Mouse (Mus musculus) right cerebral cortex, adult 18-20 months (tissue): ENCODE data around the gene F2rl2.

Experiments used
- DNase-seq: peaks from one replicate; pipeline ENCODE4 v3.0.0; 2022; ENCODE audit warnings: mixed read lengths

Gene F2rl2

DNA sequence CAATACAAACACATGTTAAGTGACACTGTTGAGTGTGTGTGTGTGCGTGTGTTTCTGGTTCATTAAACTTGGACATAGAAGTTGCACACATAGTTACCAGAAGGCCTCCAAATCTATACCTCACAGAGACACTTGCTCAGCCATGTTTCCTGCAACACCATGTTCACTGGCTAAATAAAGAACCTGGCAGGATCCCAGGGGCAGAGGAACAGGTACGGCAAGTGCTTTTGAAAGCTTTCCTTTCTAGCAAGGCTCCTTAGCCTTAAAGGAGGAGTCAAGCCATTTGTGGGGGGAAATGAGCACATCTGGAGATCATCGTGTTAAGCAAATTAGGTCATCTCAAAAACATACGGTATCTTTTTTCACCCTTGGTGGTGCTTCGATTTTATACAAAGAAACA, 6.7 kb downstream of the F2rl2 start:
- DNase-seq, result no peak

DNA sequence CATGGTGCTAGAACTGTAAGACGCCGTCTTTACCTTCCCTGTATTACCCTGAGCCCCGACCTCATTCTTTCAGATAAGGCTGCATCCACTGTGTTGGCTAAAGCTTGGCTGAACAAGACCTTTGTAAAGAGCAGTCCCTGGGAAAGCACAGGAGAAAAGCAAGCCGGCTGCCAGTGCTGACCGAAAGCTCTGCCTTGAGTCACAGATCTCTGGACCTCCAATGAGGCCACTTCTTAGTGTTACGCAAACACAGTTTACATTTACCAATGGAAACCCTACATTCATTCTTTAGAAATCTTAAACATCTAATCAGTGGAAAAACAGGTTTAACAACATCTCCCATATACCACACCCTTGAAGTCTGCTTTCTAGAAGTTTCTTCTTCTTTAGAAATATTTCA, 8.9 kb downstream of the F2rl2 start:
- DNase-seq, result no peak

DNA sequence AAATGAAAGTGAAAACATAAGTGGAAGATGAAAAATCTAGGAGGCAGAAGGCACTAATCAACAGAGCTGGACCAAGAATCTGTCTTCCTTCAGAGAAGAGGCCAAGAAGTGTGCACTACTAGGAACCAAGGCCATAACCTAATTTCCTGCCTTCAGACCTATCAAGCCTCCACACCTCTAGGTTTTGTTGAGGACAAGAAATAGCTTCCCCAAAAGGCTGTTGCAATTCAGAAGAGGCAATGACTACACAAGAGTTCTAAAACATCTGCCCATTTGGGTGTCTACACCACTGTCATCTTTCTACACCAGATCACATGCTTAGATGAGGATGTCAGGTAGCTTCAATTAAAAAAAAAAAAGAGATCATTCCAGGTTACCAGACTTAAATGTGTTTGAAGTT, 15.4 kb downstream of the F2rl2 start:
- no peak for DNase-seq

DNA sequence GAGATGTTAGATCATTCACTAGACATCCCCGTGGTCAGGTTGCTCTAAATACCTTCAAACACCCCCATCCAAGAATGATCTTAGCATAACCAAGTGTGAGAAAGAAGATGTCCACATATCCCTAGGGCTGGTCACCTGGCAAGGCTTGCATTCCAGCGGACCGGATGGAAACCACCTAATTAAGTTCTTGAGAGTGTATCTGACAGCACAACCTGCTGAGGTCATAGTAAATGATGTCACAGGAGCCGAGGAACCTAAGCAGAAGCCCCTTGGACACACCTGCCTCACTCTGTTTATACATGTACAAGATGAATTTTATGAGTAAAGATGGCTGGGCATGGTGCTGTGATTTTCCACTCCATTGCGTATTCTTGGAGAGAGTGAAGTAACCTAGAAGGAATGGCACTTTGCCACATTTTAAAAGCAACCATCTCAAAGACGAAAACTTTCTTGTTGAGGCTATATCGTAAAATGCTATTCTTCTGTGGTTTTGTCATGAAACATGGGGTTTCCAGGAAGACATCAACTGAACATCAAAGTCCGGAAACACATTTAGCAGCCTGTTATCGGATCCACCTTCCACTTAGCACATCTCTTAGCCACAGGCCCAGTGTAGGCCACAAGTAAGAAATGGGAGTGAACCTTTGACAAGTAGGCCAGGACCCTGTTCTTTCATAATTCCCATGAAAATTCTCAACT, 16.1 kb downstream of the F2rl2 start:
- DNase-seq, result no peak

DNA sequence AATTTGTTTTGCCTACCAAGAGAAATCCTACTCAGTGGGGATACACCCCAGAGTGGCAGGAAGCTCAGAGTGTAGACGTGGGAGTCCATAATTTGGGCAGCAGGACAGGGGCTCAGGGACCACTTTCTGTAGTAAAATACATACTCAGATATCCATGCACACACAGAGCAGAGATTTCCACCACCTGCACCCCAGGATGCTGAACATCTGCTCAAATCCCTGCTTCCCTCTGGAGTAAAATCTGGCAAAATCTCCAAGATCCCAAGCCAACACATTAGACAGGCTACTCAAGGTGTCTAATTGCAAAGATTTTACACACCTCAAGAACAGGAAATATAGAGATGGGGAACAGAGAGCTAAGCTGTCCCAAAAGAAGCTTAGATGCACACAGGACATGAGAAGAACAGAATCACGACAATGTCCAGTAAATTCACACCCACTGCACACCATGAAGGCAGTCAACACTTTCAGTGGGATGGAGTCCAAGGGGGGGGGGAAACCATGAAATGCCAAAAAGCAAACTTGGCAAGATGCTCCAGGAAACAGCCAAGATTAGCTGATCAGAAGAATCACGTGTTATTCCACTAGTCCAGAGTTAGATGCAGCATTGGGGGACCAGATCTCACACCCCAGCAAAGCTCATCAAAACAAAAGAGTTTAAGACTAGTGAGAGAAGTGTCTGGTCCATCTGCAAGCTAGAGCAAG, 17.8 kb downstream of the F2rl2 start:
- DNase-seq, result no peak

DNA sequence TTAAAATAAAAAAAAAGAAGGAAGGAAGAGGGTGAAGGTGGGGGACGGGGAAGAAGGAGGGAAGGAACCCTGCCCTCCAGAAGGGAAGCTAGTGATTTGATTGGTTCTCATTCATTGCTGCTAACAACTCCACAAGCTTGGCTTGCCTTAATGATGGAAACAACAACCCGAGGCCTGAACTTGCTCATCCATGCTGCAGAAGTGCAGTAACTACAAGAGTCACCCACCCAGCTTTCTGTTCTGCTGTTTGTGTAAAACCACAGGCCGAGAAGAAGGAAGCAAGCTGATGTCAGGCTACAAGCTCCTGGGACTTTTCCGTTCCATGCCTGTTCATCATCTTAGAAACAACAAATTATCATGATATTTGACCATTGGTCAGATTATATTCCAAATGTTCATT, 18.7 kb downstream of the F2rl2 start:
- no peak for DNase-seq

DNA sequence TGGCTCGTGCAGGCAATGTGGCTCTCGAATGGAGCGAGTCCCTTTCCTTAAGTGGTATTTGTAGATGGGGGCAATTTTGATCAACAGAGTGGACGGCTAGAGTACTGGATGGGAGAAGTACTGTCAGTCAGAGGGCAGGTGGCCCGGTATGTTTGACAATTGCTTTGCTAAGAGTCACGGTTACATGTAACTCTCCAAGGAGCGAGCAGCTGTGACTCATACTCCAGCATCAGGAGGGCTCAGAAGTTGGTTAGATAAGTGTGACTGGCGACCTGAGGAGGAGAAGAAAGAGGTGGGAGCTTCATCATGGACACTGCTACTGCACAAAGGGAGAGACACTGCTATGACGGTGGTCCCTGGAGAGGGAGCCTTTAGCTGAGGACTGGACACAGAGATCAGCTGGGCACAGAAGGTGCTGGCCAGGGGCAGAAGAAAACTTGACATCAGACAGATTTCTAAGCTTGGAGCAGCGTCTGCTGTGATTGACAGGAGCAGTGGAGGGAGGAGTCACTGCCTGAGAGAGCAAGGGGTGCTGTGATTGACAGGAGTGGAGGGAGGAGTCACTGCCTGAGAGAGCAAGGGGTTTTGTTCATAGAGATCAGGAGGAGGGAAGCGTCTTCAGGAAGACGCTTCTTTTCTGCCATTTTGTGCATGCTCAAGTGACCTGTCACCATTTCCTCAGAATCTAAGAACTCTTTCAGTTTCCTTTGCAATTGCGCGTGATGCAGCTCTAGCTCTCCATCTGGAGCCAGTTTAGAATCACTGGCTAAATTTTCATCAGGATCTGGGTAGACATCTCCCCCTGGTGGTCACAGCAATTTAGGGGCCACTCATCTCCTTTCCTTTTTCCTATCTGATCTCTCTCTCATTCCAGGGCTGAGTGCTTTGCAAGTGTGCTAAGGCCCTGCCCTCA, 22.9 kb downstream of the F2rl2 start:
- peak; percentile 76 for DNase-seq

DNA sequence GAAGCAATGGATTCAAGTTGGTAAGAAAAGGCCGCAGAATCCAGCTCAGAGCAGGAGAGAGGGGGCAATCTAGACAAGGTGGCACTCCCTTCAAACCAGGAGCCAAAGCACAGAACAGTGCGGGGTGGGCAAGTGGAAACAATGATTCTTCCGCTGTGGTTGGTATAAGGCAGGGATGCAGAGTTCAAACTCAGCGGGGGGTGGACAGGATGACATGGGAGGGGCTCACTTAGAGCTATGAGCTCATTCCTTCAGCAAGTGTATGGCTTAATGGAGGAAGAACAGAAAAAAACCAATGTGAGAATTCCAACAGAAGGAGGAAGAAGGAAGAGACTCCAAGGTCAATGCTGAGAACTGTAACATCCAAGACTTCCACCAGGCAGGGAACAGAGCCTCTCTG, 33.8 kb downstream of the F2rl2 start:
- DNase-seq, result no peak

DNA sequence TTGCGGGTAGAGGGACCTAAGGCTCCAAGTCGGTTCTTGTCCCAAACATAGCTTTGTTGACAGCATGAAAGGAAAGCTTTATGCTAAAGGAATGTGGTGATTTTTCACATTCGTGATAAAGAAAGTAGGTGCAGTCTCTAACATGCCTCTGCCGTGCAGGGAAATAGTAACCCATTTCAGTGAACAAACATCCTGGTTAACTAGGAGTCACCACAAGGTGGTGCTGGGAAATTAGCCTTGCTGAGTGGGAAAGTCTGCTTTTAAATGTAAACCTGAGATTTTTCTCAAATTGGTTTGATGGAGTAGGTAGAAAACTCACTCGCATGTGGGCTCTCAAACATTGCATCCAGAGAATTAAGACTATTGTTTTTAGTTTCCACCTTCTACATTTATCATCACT, 43.0 kb downstream of the F2rl2 start:
- peak; percentile 45 for DNase-seq

DNA sequence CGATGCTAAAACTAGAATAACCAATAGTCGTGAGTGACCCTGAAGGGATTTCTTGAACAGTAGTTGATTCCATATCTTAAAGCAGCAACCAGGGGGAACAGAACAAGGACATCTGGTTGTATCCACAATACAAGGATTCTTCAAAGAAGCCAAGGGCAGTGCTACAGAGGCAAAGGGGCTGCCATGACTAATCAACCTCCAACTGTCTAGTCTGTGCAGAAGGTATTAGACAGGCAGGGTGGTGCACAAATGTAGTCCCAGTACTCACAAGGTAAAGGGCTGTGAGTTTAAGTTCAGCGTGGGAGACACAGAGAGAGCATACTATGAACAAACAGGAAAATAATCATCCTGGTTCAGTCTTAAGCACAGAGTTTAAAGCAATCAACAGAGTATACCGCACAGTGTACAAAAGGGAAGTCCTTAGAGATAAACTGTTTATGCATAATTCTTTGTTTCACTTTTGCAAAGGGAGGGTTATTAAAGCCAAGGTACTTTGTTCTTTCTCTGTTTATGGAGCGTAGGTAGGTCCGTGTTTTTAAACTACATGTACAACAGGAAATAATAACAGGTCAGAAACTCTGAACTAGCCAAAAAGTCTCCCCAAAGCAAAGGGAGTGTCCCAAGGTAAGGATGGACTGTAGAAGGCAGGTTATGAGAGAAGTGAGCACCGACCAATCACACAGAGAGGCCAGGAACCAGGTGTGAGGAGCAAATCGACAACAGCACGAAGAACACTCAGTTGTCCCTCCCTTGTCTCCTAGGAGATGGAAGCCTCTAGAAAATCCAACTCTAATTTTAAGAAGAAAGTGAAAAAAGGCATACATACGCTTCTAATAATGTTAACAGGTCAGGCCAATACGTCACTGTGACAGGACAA, 45.4 kb downstream of the F2rl2 start:
- no peak for DNase-seq

DNA sequence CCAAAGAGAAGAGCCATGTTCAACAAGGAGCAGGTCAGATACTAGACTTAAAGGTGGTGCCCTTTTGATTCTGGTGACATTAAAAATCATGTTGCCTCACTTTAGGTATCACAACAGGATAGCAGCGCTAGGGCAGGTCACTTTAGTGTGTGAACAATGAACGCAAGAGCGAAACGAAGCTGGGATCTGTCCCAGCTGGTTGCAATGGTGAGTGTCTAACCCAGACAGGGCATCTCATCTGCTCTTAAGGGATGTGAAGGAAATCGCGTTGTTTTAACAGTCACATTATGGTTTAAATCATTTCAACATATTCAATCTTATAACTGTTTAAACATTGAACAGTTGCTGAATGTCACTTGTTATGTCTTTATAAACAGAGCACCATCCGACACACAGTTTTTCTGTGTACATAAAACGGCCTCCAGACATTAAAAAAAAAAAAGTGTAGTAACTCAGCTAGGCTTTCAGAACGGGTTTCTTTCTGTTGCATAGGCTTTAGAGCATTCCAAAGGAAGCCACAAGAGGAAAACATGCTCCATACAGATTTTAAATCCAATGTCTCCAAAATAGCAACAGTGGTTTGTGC, 46.3 kb downstream of the F2rl2 start:
- DNase-seq, result no peak

DNA sequence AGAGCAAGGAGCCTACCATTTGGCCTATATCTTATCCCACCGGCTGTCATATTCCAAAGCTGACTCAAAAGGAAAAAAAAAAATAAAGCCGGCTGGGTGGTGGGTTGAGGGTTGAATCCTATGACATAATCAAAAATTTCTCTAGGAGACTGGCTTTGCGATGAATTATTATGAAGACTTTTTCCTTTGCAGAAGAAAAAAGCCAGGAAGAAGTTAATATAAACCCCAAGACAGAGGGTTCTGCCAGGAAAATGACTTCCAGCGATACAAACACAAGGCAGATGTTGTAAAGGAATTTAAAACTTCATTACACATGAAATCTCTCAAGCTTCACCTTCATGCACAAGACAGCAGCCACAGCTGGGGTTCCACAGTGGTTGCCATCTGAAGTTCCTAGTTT, 48.8 kb downstream of the F2rl2 start:
- no peak for DNase-seq

DNA sequence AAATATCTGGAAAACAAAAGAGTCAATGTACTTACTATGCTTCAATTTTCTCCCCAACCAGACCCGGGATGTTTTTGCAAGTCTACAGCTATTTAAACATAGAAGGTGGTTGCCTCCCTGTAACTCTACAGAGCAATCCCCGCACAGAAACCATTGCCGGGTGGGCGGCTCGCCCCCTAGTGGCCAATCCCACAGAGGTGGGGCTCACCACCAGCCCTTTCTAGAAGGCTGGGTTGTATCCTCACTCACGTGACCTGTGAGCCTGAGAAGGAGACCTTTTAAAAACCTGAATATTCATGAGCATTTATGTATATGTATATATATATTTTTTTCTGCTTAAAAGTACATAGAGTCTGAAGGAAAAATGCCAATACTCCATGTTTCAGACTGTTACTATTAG, 49.9 kb downstream of the F2rl2 start:
- DNase-seq, result peak; percentile 24

DNA sequence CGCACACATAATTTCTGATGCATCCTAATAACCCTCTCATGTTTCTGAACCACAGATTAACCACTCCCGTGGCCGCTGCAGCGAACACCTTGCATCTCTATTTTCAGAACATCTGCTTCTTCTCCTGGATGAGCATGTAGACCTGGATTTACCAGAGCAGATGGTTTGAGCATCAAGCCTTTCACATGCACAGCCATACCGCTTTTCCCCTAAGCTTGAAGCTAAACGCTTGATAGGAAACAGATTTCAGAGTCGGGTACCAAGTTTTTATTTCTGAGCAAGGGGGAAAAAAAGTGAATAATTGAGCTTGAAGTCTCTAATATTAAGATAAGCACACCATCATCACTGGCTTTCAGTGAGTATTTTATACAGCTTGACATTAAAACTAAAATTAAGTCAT, 50.4 kb downstream of the F2rl2 start:
- DNase-seq, result no peak

DNA sequence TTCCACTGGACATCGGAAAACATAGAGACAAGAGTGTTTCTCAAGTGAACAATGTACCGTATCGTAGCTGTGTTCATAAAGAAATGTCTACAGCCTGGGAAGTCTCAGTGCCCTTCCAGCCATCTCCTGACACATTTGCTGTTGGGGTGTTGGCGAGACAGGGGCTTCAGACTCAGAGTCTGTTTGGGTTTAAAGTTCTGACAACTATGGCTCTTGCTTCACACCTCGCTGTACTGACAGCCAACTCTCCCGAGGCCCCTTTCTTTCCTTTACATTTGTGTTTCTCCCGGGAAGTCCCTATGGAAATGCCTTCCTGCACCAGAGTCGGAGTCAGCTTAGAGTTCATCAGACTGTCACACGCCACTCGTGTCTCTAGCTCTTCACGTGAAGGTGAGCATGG, 50.9 kb downstream of the F2rl2 start:
- no peak for DNase-seq
